Mouse (Mus musculus) C2C12 (cell line): ENCODE results near the gene Tnfaip3. TPM values are rescaled to one million over a fixed set of nuclear protein-coding genes. Genes with fewer than 3 reads are reported as not detected.

Experiments used
- H3K27me3 ChIP-seq: one replicate; pipeline ENCODE4 v1.6.1; 2011; ENCODE audit not compliant: control insufficient read depth, insufficient read depth, insufficient read length
- H3K36me3 ChIP-seq: one replicate; pipeline ENCODE4 v1.6.1; 2011; ENCODE audit not compliant: control insufficient read depth, insufficient read depth
- H3K4me3 ChIP-seq: one replicate; pipeline ENCODE4 v1.5.1; 2011; ENCODE audit warnings: mild to moderate bottlenecking, control low read depth; ENCODE audit not compliant: poor library complexity, insufficient read depth, severe bottlenecking
- H3K79me2 ChIP-seq: one replicate; pipeline ENCODE4 v1.6.1; 2011; ENCODE audit not compliant: control insufficient read depth, insufficient read depth
- H3K79me3 ChIP-seq: one replicate; pipeline ENCODE4 v1.6.1; 2011; ENCODE audit warnings: low read depth, control low read depth
- H3ac ChIP-seq: one replicate; pipeline ENCODE3; 2011; ENCODE audit warnings: low read depth; ENCODE audit not compliant: control insufficient read depth, insufficient read length
- CEBPB ChIP-seq: IDR thresholded peaks from one replicate; pipeline ENCODE4 v1.6.1; 2011; ENCODE audit warnings: low read depth, mild to moderate bottlenecking, control low read depth, moderate library complexity
- CTCF ChIP-seq: IDR thresholded peaks from one replicate; pipeline ENCODE4 v1.5.1; 2011; ENCODE audit not compliant: control insufficient read depth, insufficient read depth, insufficient read length
- FOSL1 ChIP-seq: IDR thresholded peaks from one replicate; pipeline ENCODE4 v1.8.0; 2011; ENCODE audit warnings: mild to moderate bottlenecking, low read length; ENCODE audit not compliant: poor library complexity, insufficient read depth, severe bottlenecking
- MAX ChIP-seq: IDR thresholded peaks from one replicate; pipeline ENCODE4 v1.6.1; 2011; ENCODE audit warnings: mild to moderate bottlenecking, control low read depth
- MYOD1 ChIP-seq: IDR thresholded peaks from one replicate; pipeline ENCODE4 v1.6.1; 2011; ENCODE audit warnings: low read depth; ENCODE audit not compliant: control insufficient read depth, insufficient read length
- MYOG ChIP-seq: IDR thresholded peaks from one replicate; pipeline ENCODE4 v1.6.1; 2011; ENCODE audit not compliant: control insufficient read depth, insufficient read length; ENCODE audit errors: extremely low read depth
- USF1 ChIP-seq: IDR thresholded peaks from one replicate; pipeline ENCODE4 v1.6.1; 2011; ENCODE audit warnings: low read depth, mild to moderate bottlenecking, control low read depth, moderate library complexity
- polyA plus RNA-seq: library from polyadenylated mRNA; unstranded; fragments of >200 nt; fragmentation: generic; extraction: Trizol; gene quantifications from one replicate; pipeline ENCODE4 v1.2.1, GENCODE M21; 2012; ENCODE audit warnings: missing spikeins

Tnfaip3 gene
- polyA plus RNA-seq, 1 experiment, result 4.3 TPM

DNA sequence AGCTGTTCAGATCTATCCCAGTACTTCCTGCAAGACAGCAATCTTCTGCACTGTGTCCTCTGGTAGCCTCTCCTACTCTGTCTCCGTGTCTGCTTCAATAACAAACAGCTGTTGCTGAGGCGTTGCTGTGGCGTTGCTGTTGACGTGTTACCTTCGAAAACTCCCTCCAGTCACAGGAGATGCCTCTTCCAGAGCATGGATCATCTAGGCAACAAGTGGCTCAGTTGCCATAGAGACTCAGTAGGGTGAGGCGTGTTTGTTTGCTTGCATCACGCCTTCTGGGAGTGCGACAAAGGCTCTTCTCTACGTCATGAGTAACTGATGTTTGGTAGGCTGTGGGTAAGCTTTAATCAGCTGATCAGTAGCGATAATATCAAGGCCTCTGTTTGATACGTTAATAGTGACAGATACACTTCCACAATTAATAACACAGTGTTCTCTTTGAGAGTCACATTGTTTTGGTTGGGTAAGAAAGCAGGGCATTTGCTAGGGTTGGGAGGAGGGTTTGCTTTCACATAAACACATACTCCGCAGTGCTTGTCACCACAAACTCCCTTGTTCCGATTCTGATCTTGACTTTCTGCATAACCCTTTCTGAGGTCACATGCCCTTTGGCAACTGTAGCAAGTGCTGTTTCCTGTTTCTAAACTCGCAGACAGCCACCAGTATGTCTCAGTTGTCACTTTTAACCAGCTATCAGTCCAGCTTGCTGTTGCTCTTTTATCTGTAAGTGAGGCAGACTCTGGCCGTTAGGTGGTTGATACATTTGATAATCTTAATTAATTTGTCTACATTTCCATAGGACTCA lies 46.8 kb upstream of the Tnfaip3 start:
- H3ac ChIP-seq, result no peak overlapping the region
- H3K36me3 ChIP-seq, result no peaks in the 10 kb centered on the region
- no peaks in the 10 kb centered on the region for H3K27me3 ChIP-seq
- H3K79me3 ChIP-seq, result no peaks in the 10 kb centered on the region
- TF ChIP-seq CTCF, result no peak
- H3K4me3 ChIP-seq, result no peak overlapping the region
- H3K79me2 ChIP-seq, result no peaks in the 10 kb centered on the region

DNA sequence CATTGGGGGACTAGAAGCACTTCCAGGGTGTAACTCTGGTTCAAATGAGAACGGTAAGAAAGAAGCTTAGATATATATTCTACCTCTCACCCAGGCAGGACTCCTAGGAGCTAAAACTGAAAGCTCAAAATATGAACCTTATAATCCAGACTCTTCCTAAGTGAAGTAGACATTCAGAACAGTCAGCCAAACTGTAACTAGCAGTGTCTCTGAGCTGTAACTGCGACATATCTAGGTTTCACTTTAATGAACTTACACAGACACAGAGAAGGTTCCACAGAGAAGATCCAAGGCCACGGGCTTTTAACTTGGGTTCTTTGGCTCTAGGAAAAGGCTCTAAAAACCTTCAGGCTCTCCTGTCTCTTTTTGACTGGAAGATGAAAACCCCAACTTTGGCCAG lies 45.7 kb upstream of the Tnfaip3 start:
- no peaks in the 10 kb centered on the region for H3K36me3 ChIP-seq
- H3K27me3 ChIP-seq, result no peaks in the 10 kb centered on the region
- TF ChIP-seq MAX (no peak), MYOD1 (no peak), USF1 (no peak), MYOG (no peak), CTCF (no peak), FOSL1 (no peak), CEBPB (no peak)
- no peak overlapping the region for H3K4me3 ChIP-seq
- no peak overlapping the region for H3ac ChIP-seq
- no peaks in the 10 kb centered on the region for H3K79me2 ChIP-seq
- H3K79me3 ChIP-seq, result no peaks in the 10 kb centered on the region

DNA sequence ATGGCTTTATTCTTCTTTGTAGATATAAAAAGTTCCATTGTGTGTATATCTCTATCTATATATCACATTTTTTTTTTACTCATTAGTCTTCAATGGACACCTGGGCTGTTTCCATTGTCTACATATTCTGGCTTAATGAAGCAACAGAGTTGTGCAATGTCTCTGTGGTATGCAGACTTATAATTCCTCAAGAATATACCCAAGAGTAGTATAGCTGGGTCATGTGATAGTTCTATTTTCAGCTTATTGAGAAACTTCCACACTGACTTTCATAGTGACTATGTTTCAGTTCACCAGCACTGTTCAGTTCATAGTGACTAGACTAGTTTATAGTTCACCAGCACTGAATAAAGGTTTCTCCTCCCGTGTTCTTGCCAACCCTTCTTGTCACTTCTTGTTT lies 38.1 kb upstream of the Tnfaip3 start:
- Histone ChIP-seq H3K4me3 (no peak overlapping the region), H3ac (no peak overlapping the region), H3K79me2 (no peaks in the 10 kb centered on the region), H3K79me3 (no peaks in the 10 kb centered on the region), H3K36me3 (no peaks in the 10 kb centered on the region), H3K27me3 (no peaks in the 10 kb centered on the region)
- no peak for TF ChIP-seq FOSL1
- peak; percentile 65 for TF ChIP-seq CEBPB

DNA sequence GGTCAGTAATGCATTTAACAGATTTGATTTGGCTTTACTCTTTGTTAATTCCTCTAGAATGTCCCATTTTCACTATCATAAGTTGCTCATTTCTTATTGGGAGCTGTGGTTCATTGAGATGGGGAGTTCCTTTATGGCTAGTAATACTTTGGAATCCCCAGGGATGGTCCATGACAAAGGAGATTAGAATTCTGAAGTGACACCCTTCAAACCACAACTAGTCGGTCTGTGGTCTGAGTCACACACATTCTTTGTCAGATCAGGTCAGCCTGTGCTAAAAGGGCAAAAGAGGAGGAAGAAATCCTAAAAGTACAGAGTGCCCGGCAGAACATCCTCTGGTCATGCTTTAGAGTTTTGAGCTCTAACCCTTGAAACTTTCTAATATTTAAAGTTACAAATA lies 30.5 kb upstream of the Tnfaip3 start:
- Histone ChIP-seq H3K79me3 (no peaks in the 10 kb centered on the region), H3ac (no peak overlapping the region), H3K4me3 (no peak overlapping the region), H3K27me3 (no peaks in the 10 kb centered on the region), H3K79me2 (no peaks in the 10 kb centered on the region), H3K36me3 (no peaks in the 10 kb centered on the region)
- TF ChIP-seq MYOG, result no peak
- peak; percentile 10 for TF ChIP-seq CEBPB
- TF ChIP-seq FOSL1, result peak; percentile 96

DNA sequence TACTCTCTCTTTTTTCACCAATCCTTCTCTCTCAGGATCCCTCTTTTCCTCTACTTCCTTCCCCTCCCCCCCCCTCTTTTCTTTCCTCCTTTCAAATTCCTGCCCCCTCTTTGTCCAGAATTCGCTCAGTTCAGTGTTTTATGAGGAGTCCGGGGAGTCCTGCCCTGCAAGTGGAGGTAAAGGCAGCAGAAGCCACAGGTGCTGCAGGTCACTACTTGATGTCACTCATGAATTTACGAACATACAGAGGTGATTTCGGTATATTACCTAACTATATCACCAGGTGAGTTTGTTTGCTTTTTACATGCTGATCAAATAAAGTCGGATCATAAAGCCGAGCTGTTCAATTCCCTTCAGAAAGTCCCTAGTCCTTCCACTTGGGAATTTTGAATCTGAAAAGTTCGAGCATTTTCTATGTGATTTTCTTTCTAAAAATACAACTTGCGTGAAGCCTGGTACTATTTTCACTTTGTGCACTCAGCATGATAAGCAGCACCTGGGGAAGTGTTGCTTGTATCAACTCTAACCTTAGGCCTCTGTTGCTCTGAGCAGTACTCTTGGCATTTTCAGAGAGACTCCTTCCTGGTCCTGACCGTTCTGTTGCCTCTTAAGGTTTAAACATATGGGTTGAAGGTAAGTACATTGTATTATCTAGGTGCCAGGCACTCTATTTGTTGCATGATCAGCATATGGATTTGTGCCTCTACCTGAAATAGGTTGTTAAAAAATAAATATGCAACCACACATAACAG lies 29.5 kb upstream of the Tnfaip3 start:
- no peak overlapping the region for H3ac ChIP-seq
- H3K79me2 ChIP-seq, result no peaks in the 10 kb centered on the region
- TF ChIP-seq CTCF, result no peak
- H3K79me3 ChIP-seq, result no peaks in the 10 kb centered on the region
- H3K27me3 ChIP-seq, result no peaks in the 10 kb centered on the region
- H3K36me3 ChIP-seq, result no peaks in the 10 kb centered on the region
- H3K4me3 ChIP-seq, result no peak overlapping the region

DNA sequence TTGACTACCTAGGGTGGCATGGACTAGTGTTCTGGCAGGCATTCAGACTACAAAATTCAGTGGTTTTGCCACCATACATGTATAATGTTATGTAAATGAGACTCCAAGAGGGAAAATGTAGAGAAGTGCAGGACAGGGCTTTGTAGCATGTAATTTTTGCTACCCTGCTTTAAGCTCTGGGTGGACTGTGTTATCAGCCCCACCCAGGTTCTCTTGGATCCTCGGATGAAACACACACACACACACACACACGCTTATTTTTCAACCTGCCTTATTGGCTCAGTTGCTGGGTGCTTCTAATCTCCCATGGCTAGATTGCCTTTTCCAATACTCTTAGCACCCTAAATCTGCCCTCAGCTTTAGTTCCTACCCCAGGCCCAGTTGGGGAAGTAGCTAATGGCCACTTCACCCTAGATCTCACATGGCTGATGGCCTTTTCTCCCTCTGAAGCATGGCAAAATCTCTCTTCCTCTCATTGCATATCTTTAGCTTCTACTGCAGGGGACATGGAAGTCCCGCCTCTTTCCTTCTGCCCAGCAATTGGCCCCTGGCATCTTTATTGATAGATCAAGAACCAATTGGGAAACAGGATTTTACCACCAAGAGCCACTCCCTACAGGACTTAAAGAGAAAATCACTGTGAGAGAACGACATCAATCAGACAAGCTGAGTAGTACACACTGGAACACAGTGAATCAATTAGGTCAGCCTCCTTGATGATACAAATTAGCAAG lies 28.2 kb upstream of the Tnfaip3 start:
- peak overlapping the region; percentile 11 for H3K4me3 ChIP-seq
- H3K79me2 ChIP-seq, result no peaks in the 10 kb centered on the region
- H3ac ChIP-seq, result peak overlapping the region; percentile 47
- no peaks in the 10 kb centered on the region for H3K36me3 ChIP-seq
- no peak for TF ChIP-seq USF1
- no peak for TF ChIP-seq CEBPB
- TF ChIP-seq MYOG, result no peak
- no peak for TF ChIP-seq MAX
- no peak for TF ChIP-seq CTCF
- TF ChIP-seq FOSL1, result no peak
- no peak for TF ChIP-seq MYOD1
- no peaks in the 10 kb centered on the region for H3K27me3 ChIP-seq
- H3K79me3 ChIP-seq, result no peaks in the 10 kb centered on the region
